Mouse (Mus musculus): ENCODE data around the gene Set.
A peak's percentile ranks its signal among the peaks of the same experiment; 100 is the strongest.

The Set gene

DNA sequence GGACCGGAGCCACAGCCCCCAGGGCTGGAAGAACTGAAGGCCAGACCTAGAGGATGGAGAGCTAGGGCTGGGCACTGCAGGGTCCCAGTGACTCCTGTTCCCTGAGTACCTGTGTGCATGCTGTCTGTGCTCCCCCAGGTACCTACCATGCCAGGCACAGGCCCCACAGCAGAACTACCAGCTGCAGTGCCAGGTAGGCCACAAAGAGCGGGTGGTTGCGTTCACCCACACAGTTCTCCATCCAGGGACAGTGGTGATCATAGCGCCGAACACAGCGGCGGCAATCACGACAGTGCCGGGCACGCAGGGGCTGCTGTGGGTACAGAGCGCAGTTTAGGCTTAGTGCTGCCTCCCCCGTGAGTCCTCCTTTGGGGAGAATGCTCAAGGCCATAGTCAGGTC lies 34.3 kb downstream of the Set start:
- no peak for DNase-seq (ENCODE audit: low read depth, low spot score)

DNA sequence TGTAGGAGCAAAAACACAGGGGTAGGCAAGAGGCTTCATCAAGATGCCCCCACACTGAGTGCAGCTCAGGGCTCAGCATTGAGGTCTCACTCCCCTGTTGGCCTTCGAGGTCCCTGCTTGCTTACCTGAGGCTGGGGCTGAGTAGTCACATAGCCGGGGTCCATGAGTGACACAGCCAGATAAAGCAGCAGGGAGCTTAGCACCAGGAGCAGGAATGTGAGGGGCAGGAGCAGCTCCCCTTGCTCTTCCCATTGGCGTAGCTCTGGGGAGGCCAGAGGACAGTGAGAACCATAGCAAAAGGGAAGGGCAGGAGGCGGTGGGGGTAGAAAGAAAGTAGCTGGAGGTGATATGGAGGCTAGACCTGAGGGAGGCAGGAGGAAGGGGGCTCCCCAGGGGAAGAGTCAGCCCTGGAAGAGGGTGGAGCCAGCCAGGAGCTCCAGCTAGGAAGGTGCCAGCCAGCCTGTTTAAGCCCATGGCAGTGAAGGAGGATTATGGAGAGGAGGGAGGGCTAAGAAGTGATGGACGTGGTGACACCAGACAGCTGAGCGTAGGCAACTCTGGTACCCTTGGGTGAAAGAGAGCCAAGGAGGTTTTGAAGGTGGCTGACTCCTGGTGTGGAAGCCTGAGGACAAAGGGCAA lies 35.2 kb downstream of the Set start:
- no peak for DNase-seq (ENCODE audit: low read depth, low spot score)

DNA sequence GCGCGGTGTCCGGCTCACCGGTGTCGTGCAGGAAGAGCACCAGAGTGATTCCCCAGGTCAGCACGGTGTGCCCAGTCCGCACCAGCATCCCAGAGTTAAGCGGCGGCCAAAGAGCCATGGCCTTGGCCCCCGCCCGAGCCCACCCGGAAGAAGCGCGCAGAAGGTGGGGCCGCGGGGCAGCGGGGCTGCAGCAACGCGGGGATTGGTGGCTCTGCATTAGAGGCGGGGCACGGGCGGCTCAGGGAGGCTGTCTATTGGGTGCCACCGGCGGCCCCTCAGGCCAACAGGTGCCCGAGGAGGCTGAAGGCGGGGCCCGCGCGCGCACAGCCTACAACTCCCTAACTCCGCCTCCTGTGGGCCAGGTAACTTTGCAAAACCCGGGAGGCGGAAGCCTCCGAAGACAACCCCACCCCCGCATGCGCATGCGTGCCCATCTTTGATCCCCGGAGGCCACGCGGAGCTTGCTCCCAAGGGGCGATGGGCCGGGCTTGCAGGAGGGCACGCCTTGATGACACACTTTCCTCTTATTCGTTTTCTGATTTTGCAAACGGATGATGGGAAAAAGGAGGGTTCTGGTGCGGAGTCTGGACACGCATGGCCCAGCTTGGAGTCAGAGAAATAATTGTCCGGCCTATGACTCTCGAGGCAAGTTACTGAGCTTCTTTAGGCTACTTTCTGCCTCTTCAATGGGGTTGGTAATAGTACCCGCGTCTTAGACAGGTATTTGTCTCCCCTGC lies 36.5 kb downstream of the Set start, which contains the start of gene Zdhhc12:
Gene Zdhhc12, minus strand, starts transcription at position 178 of the 737 bp plus-strand sequence.
- DNase-seq (ENCODE audit: low read depth, low spot score) = peak; percentile 96

DNA sequence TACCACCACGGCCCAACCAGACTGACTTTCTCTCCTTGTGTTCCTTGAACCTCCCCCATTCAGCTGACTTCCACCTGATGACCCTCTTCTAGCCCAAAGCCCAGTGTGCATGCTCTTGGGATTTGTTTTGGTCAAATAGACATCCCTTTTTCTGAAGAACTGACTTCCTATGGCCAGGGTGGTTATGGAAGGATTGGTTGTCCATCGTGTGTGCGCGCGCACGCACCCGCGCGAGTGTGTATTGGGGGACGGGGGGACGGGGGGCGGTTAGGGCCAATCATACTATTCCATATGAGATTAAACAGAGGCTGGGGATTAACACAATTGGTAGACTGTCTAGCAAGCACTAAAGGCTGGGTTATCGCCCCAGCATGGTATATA lies 37.0 kb downstream of the Set start:
- DNase-seq (ENCODE audit: low read depth, low spot score) = no peak

DNA sequence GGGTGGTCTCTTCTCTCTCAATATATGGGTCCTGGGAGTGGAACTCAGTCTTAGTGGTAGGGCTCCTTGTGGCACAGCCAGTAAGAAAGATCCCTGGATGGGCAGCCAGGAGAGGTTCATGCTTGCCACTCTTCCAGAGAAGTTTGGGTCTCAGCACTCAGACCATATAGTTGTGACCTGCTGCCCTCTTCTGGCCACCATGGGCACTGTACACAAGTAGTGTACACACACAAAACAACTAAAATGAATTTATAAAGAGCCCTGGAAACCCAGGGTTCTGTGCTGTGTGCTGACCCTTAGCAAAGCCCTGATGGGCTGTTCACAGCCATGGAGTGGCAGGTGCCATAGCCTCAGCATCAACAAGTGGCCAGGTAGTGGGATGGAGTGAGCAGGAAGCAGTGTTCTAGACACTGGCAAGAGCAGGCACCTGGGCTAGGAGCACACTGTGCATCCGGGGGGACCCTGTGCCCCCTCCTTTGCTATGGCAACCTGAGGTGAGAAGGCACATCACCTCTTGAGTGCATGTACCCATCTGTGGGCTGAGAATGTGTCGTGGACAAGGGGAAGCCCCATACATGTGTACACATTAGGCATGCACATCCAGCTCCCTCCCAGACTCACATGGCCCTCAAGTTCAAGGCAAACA lies 38.8 kb downstream of the Set start:
- DNase-seq (ENCODE audit: low read depth, low spot score) = peak; percentile 63

DNA sequence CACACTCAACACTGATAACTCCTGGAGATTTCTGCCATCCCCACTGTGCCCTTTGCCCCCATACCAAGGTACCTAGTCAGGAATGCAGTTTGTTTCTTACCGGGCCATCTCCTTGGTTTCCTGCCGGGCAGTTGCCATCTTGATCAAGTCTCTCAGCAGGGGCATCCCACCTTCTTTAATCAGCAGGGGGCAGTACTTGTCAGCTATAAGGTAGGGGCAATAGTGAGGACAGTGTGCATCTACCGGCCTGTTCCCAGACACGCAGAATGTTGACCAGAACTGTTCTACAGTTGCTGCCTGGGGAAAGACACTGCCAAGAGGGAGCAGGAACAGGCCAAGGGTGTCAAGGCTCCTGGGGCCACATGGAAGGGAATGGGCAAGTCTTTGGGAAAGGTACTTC lies 43.0 kb downstream of the Set start:
- DNase-seq (ENCODE audit: low read depth, low spot score) = no peak

DNA sequence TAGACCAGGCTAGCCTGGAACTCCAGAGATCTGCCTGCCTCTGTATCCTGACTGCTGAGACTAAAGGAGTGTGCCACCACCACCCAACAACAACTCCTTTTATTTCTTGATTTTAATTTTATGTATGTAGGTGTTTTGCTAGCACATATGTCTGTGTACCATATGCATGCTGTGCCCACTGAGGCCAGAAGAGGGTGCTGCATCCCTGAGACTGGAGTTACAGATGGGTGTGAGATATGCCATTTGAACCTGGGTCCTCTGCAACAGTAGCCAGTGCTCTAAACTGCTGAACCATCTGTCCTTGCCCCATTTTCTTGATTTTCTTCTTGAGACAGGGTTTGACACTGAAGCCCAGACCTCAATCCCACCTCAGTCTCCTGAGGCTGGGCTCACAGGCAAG lies 49.2 kb downstream of the Set start:
- DNase-seq (ENCODE audit: low read depth, low spot score) = peak; percentile 41

DNA sequence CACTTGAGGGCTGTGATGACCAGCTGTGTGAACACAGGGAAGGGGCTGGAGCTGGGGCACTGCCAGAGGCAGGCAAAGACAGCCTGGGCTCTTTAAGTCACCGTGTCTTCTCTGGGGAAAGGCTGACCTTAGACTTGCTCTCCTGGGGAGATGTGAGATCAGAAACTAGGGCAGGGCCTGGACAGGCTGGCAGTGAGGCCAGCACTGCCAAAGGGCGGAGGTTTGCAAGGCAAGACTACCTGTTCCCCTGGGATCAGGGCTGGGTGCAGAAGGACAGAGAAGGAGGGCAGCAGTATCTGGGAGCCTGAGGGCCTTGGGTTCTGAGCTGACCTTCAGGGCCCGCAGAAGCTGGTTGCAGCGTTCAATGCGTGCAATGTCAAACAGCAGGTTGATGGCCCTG lies 50.5 kb downstream of the Set start:
- DNase-seq (ENCODE audit: low read depth, low spot score) = no peak

DNA sequence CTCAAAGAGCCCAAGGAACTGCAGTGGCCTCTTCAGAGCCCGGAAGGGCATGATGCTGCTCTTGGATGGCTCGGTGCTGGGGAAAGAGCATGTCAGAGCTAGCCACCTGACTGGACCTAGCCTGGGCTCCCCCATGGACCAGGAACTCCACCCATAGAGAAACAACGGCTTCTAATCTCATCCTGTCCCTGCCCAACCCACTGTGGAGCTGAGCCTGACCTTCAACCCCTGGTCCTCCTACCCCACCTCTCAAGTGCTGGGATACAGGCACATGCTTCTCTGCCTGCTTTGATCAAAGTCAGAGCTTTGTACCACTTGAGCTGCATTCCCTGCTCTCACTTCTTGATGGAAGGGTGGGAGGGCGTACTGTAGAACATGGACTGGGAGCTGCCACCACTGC lies 51.1 kb downstream of the Set start:
- DNase-seq (ENCODE audit: low read depth, low spot score) = no peak

DNA sequence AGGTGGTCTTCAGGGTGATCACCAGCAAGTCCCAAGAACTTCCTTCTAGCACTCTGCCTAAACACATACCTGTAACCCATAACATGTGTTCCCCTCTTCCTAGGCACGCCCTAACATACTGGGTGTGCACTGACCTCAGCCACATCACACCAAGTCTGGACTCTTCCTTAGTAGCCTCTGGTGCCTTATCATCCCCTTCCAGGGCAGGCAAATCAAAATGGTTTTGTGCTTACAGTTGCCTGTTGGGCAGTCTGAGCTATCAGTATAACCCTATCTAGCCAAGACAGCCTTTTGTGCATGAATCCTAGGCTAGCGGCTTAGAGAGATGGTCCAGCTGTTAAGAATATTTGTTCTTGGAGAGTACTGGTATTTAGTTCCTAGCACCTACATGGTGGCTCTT lies 54.3 kb downstream of the Set start:
- no peak for DNase-seq (ENCODE audit: low read depth, low spot score)

DNA sequence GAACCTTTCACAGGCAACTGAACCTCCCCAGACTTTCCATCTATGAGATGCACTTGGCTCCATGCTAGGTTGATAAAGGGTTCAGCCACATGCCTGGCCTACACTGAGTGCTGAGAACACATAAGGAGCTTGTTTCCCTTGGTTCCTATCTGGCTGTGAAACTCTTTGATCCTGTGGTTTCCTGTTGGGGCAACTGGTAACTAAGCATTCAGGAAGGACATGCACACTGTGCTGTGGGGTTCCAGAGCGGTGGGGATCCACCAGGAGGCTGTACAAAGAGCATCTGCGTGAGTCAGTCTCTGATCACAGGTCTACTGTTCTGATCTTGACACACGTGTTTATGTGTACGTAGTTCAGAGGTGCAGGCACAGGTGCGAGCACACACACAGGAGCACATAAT lies 55.4 kb downstream of the Set start:
- no peak for DNase-seq (ENCODE audit: low read depth, low spot score)

DNA sequence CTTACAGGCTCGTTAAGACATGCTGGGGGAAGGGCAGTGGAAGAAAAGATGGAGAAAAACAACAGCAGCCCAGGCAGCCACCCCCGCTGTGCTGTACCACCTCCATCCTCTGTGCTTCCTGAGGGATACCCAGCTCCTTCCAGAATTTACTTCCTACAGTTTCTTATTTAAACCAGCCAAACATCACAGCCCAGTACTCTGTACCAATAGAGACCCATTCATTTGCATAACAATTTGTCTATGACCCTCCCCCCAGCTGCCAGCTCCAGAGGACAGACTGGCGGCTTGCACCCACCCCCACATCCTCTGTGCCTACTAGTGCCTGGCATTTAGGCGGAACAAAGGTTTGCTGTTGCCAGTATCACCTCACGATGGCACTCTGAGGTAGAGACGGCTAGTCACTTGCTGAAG lies 62.5 kb downstream of the Set start:
- DNase-seq (ENCODE audit: low read depth, low spot score) = no peak

DNA sequence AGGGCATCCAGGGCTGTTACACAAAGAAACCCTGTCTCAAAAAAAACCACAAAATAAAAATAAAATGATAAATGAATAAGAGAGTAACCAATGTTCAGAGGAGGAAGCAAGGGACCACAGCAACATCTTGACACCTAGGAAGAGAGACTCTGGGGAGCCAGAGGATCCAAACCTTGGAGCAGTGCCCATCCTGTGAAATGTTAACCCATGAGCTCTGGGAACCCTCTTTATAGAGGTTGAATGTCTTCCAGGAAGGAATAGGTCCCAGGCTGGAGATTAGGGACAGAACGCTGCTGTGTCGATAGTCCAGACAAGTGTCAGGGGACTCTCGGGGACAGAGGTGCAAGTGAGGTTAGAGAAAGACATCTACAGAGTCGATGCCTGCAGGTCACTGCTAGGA lies 63.1 kb downstream of the Set start:
- no peak for DNase-seq (ENCODE audit: low read depth, low spot score)

Data from mesoderm, embryonic 11.5 days (tissue).